12 mouse cellular contexts compared by ENCODE assay signal in the genomic region with DNA sequence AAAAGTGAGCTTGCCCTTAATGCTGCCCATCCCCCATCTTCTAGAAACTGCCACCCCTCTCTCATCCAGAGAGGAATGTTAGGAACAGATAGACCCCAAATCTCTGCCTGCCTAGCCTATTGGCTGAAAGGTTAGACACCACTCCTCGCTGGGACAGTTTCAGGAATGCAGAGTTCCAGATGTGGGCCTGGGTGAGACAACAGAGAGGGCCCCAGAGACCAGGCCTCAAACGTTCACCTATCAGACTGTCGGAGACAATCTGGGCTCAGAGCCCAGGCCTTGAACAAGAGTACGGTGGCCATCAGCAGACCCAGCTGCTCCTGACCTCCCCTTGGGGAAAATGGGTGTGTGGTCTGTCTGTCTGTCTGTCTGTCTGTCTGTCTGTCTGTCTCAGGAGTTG. TPM values are rescaled to one million over a fixed set of nuclear protein-coding genes. Genes with fewer than 3 reads are reported as not detected.
DNase-seq lines count a peak whose midpoint lies in the region; ATAC-seq and TF ChIP-seq lines count a peak whose summit lies in the region.
"Had no signal": no experiment of that assay in that cellular context is flagged by ENCODE, and none has a peak within 500 bp of the region (broad histone marks: within the 10 kb centered on the region; RNA-seq: fewer than 3 reads in every experiment).

No protein-coding gene starts in this region.

- ATAC-seq in kidney, postnatal 0 days (replicated peaks; ENCODE audit: low FRiP score, low read depth), result no peak
- ATAC-seq in heart, embryonic 16.5 days (replicated peaks; ENCODE audit: extremely low read depth, insufficient read depth, low FRiP score), result no peak
- ATAC-seq in limb, embryonic 15.5 days (ENCODE audit: insufficient number of reproducible peaks, low FRiP score, low TSS enrichment, low read depth), result no peak

- peak; percentile 40 for DNase-seq in kidney, postnatal 0 days (ENCODE audit: low spot score)
- no peak for DNase-seq in kidney, adult 2 months
- DNase-seq in embryonic facial prominence, embryonic 10.5 days (ENCODE audit: low spot score), result no peak
- DNase-seq in c-Kit-positive CD71-positive TER-119-positive erythroid progenitor cells, embryonic 14.5 days (ENCODE audit: low spot score), result no peak
- DNase-seq in gastrocnemius, postnatal 10 days, result no peak
- DNase-seq in urinary bladder, adult 18-20 months (ENCODE audit: low spot score in 2 of 2), result no peak
- DNase-seq: adrenal gland, postnatal 36 days; thymus, postnatal 25 days had no signal

- H3K36me3 ChIP-seq in kidney, postnatal 0 days (ENCODE audit: insufficient read depth, low read length), result peaks cover 34% of the 10 kb centered on the region
- no peaks in the 10 kb centered on the region for H3K36me3 ChIP-seq in kidney, adult 2 months (ENCODE audit: control insufficient read depth, insufficient read depth, low read length)
- peaks cover 16% of the 10 kb centered on the region for H3K36me3 ChIP-seq in embryonic facial prominence, embryonic 10.5 days (replicated peaks)
- peaks cover 16% of the 10 kb centered on the region for H3K36me3 ChIP-seq in heart, embryonic 16.5 days (ENCODE audit: control insufficient read depth, insufficient read depth)
- H3K36me3 ChIP-seq in limb, embryonic 15.5 days, result peaks cover 24% of the 10 kb centered on the region

- no peak overlapping the region for H3K4me2 ChIP-seq in kidney, postnatal 0 days (ENCODE audit: low read length)
- no peak overlapping the region; the same call in 1 of the 2 replicates for H3K4me2 ChIP-seq in heart, embryonic 16.5 days (ENCODE audit: low read depth, low read length)
- peak overlapping the region; percentile 44; the same call in 1 of the 2 replicates for H3K4me2 ChIP-seq in limb, embryonic 15.5 days

- no peak for TF ChIP-seq POLR2A in kidney, adult 2 months (IDR thresholded peaks at IDR 0.05; ENCODE audit: low read depth, low read length)

- 50% methylated on average over 4 of the region's 4 CpGs for WGBS in kidney, postnatal 0 days
- WGBS in kidney, adult 2 months, result 63% methylated on average over 4 of the region's 4 CpGs
- WGBS in embryonic facial prominence, embryonic 10.5 days, result 45% methylated on average over 4 of the region's 4 CpGs
- WGBS in heart, embryonic 16.5 days, result 21% methylated on average over 4 of the region's 4 CpGs
- WGBS in limb, embryonic 15.5 days, result 36% methylated on average over 4 of the region's 4 CpGs

- no peak for TF ChIP-seq CTCF in kidney, postnatal 0 days (IDR thresholded peaks at IDR 0.05; ENCODE audit: low read depth)
- no peak for TF ChIP-seq CTCF in kidney, adult 2 months (conservative IDR thresholded peaks at IDR 0.05; ENCODE audit: insufficient read depth, insufficient read length, low read depth, low read length)

- H3K4me1 ChIP-seq in kidney, postnatal 0 days (replicated peaks; ENCODE audit: insufficient read depth, low read length), result peaks cover 13% of the 10 kb centered on the region
- no peaks in the 10 kb centered on the region for H3K4me1 ChIP-seq in kidney, adult 2 months (ENCODE audit: control insufficient read depth, insufficient read depth, low read length)
- peaks cover 38% of the 10 kb centered on the region for H3K4me1 ChIP-seq in embryonic facial prominence, embryonic 10.5 days
- H3K4me1 ChIP-seq in heart, embryonic 16.5 days (ENCODE audit: control insufficient read depth, insufficient read depth, low read length), result peaks cover 37% of the 10 kb centered on the region
- peaks cover 46% of the 10 kb centered on the region for H3K4me1 ChIP-seq in limb, embryonic 15.5 days

- H3K4me3 ChIP-seq in kidney, postnatal 0 days (replicated peaks; ENCODE audit: low read depth, low read length), result no peak overlapping the region
- no peak overlapping the region for H3K4me3 ChIP-seq in kidney, adult 2 months (ENCODE audit: insufficient read depth, low read depth, low read length)
- no peak overlapping the region for H3K4me3 ChIP-seq in embryonic facial prominence, embryonic 10.5 days
- H3K4me3 ChIP-seq in heart, embryonic 16.5 days (ENCODE audit: low read length), result no peak overlapping the region
- no peak overlapping the region for H3K4me3 ChIP-seq in limb, embryonic 15.5 days

- H3K27me3 ChIP-seq in kidney, postnatal 0 days (ENCODE audit: insufficient read depth, low read length), result no peaks in the 10 kb centered on the region
- H3K27me3 ChIP-seq in kidney, adult 2 months (replicated peaks; ENCODE audit: control insufficient read depth, insufficient read depth, low read length), result no peaks in the 10 kb centered on the region
- H3K27me3 ChIP-seq in embryonic facial prominence, embryonic 10.5 days (replicated peaks; ENCODE audit: low read depth, poor library complexity, severe bottlenecking), result no peaks in the 10 kb centered on the region
- no peaks in the 10 kb centered on the region for H3K27me3 ChIP-seq in heart, embryonic 16.5 days (ENCODE audit: control insufficient read depth, insufficient read depth, low read length)
- no peaks in the 10 kb centered on the region for H3K27me3 ChIP-seq in limb, embryonic 15.5 days

- H3K9ac ChIP-seq in kidney, postnatal 0 days (ENCODE audit: low read depth, low read length), result no peak overlapping the region
- H3K9ac ChIP-seq in heart, embryonic 16.5 days (ENCODE audit: low read length), result peak overlapping the region; percentile 10; the same call in 1 of the 2 replicates
- H3K9ac ChIP-seq in limb, embryonic 15.5 days, result no peak overlapping the region; the same call in 1 of the 2 replicates

- peak overlapping the region; percentile 95 for H3K27ac ChIP-seq in kidney, postnatal 0 days
- no peak overlapping the region for H3K27ac ChIP-seq in kidney, adult 2 months (ENCODE audit: insufficient read depth, low read depth, low read length)
- peak overlapping the region; percentile 80 for H3K27ac ChIP-seq in embryonic facial prominence, embryonic 10.5 days (replicated peaks)
- H3K27ac ChIP-seq in heart, embryonic 16.5 days (ENCODE audit: low read length), result peak overlapping the region; percentile 92
- H3K27ac ChIP-seq in limb, embryonic 15.5 days, result peak overlapping the region; percentile 96

- H3K9me3 ChIP-seq in kidney, postnatal 0 days (replicated peaks; ENCODE audit: low read length), result no peaks in the 10 kb centered on the region
- no peaks in the 10 kb centered on the region for H3K9me3 ChIP-seq in embryonic facial prominence, embryonic 10.5 days
- H3K9me3 ChIP-seq in heart, embryonic 16.5 days (replicated peaks; ENCODE audit: control insufficient read depth, low read length), result no peaks in the 10 kb centered on the region
- no peaks in the 10 kb centered on the region for H3K9me3 ChIP-seq in limb, embryonic 15.5 days

RNA-seq across cellular contexts. Expression of gene Gm45837, which starts 17.7 kb away (rescaled TPM):
- polyA plus RNA-seq in kidney, postnatal 0 days (2015; fragmentation: Nextera tagmentation; extraction: Ambion mirVana), result 4.5 and 5.3 TPM in 2 replicates
- not detected in 2 replicates for polyA plus RNA-seq in kidney, adult 2 months (2012; rRNA removed)
- not detected in 2 replicates for polyA plus RNA-seq in embryonic facial prominence, embryonic 10.5 days (2016; fragmentation: Nextera tagmentation; extraction: Ambion mirVana)
- 2.0 and 7.8 TPM in 2 replicates for polyA plus RNA-seq in heart, embryonic 16.5 days (2015; fragmentation: Nextera tagmentation; extraction: Ambion mirVana)
- 3.6 and 12.5 TPM in 2 replicates for polyA plus RNA-seq in limb, embryonic 15.5 days (2015; fragmentation: Nextera tagmentation; extraction: Ambion mirVana)
- total RNA-seq in gastrocnemius, postnatal 10 days (2021), result 1 to 10 TPM in 1 of 2 experiments, not detected in 1; 4.7 TPM
- total RNA-seq: ES-E14; layer of hippocampus, postnatal 14 days had no signal

RNA-seq across cellular contexts. Expression of gene Pde2a, which starts 28.5 kb away (rescaled TPM):
- 21.0 and 22.1 TPM in 2 replicates for polyA plus RNA-seq in kidney, postnatal 0 days (2015; fragmentation: Nextera tagmentation; extraction: Ambion mirVana)
- polyA plus RNA-seq in kidney, adult 2 months (2012; rRNA removed), result 26.9 and 28.6 TPM in 2 replicates
- 21.7 and 22.5 TPM in 2 replicates for polyA plus RNA-seq in embryonic facial prominence, embryonic 10.5 days (2016; fragmentation: Nextera tagmentation; extraction: Ambion mirVana)
- 12.7 and 21.1 TPM in 2 replicates for polyA plus RNA-seq in heart, embryonic 16.5 days (2015; fragmentation: Nextera tagmentation; extraction: Ambion mirVana)
- 13.6 and 14.5 TPM in 2 replicates for polyA plus RNA-seq in limb, embryonic 15.5 days (2015; fragmentation: Nextera tagmentation; extraction: Ambion mirVana)
- total RNA-seq in gastrocnemius, postnatal 10 days (2021), result 10 to 100 TPM; 48.2 to 48.4 TPM

RNA-seq across cellular contexts. Expression of gene Arap1, which starts 45.1 kb away (rescaled TPM):
- polyA plus RNA-seq in kidney, postnatal 0 days (2015; fragmentation: Nextera tagmentation; extraction: Ambion mirVana), result 65.8 and 70.4 TPM in 2 replicates
- 68.7 and 69.7 TPM in 2 replicates for polyA plus RNA-seq in kidney, adult 2 months (2012; rRNA removed)
- polyA plus RNA-seq in embryonic facial prominence, embryonic 10.5 days (2016; fragmentation: Nextera tagmentation; extraction: Ambion mirVana), result 15.4 and 17.4 TPM in 2 replicates
- 32.6 and 35.1 TPM in 2 replicates for polyA plus RNA-seq in heart, embryonic 16.5 days (2015; fragmentation: Nextera tagmentation; extraction: Ambion mirVana)
- polyA plus RNA-seq in limb, embryonic 15.5 days (2015; fragmentation: Nextera tagmentation; extraction: Ambion mirVana), result 85.0 and 85.6 TPM in 2 replicates
- 10 to 100 TPM; 23.1 to 32.4 TPM for total RNA-seq in gastrocnemius, postnatal 10 days (2021)
